Mouse (Mus musculus): ENCODE data around the gene Grm6. TPM values are rescaled to one million over a fixed set of nuclear protein-coding genes. Genes with fewer than 3 reads are reported as not detected.

Gene Grm6
- under 1 TPM in 1 of 2 experiments, not detected in 1; 0.32 TPM for polyA plus RNA-seq (2017; shearing (Covaris generic))

GRCm38 (mm10) chr11:50850177-50850735, at the start of gene Grm6:
Gene Grm6, plus strand, starts transcription at chr11:50850685.

GRCm38 (mm10) chr11:50827010-50827953, 23.2 kb upstream of the Grm6 start, which contains the start of gene Zfp354c:
Gene Zfp354c, minus strand, starts transcription at chr11:50827724.

GRCm38 (mm10) chr11:50841023-50841735, 9.3 kb upstream of the Grm6 start, which contains the start of gene Zfp879:
Gene Zfp879, minus strand, starts transcription at chr11:50841552.

GRCm38 (mm10) chr11:50887390-50888128, 37.1 kb downstream of the Grm6 start, which contains the start of gene Zfp454:
Gene Zfp454, minus strand, starts transcription at chr11:50887651.

Other genes with a start within 250 kb of the Grm6 start
- under 1 TPM in 1 of 2 experiments, not detected in 1; 0.28 TPM for gene Adamts2, start 248.6 kb upstream of the Grm6 start, polyA plus RNA-seq (2017; shearing (Covaris generic))
- gene Zfp354c, start 23.0 kb upstream of the Grm6 start, polyA plus RNA-seq (2017; shearing (Covaris generic)): 1 to 10 TPM; 1.3 to 5.0 TPM
- under 1 TPM in 1 of 2 experiments, not detected in 1; 0.88 TPM for gene Zfp879, start 9.1 kb upstream of the Grm6 start, polyA plus RNA-seq (2017; shearing (Covaris generic))
- not detected for gene Zfp454, start 37.0 kb downstream of the Grm6 start, polyA plus RNA-seq (2017; shearing (Covaris generic))
- gene Zfp2, start 65.5 kb downstream of the Grm6 start, polyA plus RNA-seq (2017; shearing (Covaris generic)): 1 to 10 TPM in 1 of 2 experiments, under 1 TPM in 1; 0.33 to 1.5 TPM
- gene Zfp354b, start 80.9 kb downstream of the Grm6 start, polyA plus RNA-seq (2017; shearing (Covaris generic)): under 1 TPM in 1 of 2 experiments, not detected in 1; 0.66 TPM
- gene 4933414I15Rik, start 93.1 kb downstream of the Grm6 start, polyA plus RNA-seq (2017; shearing (Covaris generic)): under 1 TPM in 1 of 2 experiments, not detected in 1; 0.41 TPM
- gene Prop1, start 103.1 kb downstream of the Grm6 start, polyA plus RNA-seq (2017; shearing (Covaris generic)): not detected
- gene Olfr1378, start 115.8 kb downstream of the Grm6 start, polyA plus RNA-seq (2017; shearing (Covaris generic)): not detected
- gene Olfr1377, start 131.3 kb downstream of the Grm6 start, polyA plus RNA-seq (2017; shearing (Covaris generic)): under 1 TPM in 1 of 2 experiments, not detected in 1; 0.41 TPM
- not detected for gene Olfr51, start 152.9 kb downstream of the Grm6 start, polyA plus RNA-seq (2017; shearing (Covaris generic))
- gene Olfr54, start 163.6 kb downstream of the Grm6 start, polyA plus RNA-seq (2017; shearing (Covaris generic)): under 1 TPM in 1 of 2 experiments, not detected in 1; 0.06 TPM
- gene Olfr1375, start 197.4 kb downstream of the Grm6 start, polyA plus RNA-seq (2017; shearing (Covaris generic)): not detected
- gene Zfp354a, start 208.6 kb downstream of the Grm6 start, polyA plus RNA-seq (2017; shearing (Covaris generic)): not detected

Measured in activated CD4-positive, CD25-positive, alpha-beta regulatory T cell (primary cell).